Mouse (Mus musculus): ENCODE measurements at regions not wholly inside any gene's neighbourhood (a gene's known extent, or its start where the extent isn't known, plus 50 kb on each side); places are given as distances from the start of the nearest gene placed in this dataset.

- Histone ChIP-seq H3K4me3 (ENCODE audit: insufficient read depth in 1 of 2, low read depth in 1 of 2, low read length in 2 of 2, poor library complexity in 1 of 2, severe bottlenecking in 1 of 2) (no peak overlapping the region), H3K4me1 (ENCODE audit: control insufficient read depth in 2 of 2, insufficient read depth in 2 of 2, low read length in 2 of 2, poor library complexity in 1 of 2) (no peaks in the 10 kb centered on the region; a peak in 1 of 4 replicates), H3K27ac (ENCODE audit: insufficient read depth, low read depth, low read length, poor library complexity, severe bottlenecking) (no peak overlapping the region), H3K36me3 (ENCODE audit: control insufficient read depth, insufficient read depth, low read length, poor library complexity, severe bottlenecking) (no peaks in the 10 kb centered on the region), H3K9ac (ENCODE audit: insufficient read depth, low read depth, low read length, poor library complexity, severe bottlenecking) (no peak overlapping the region), H3K9me3 (ENCODE audit: control insufficient read depth, insufficient read depth, low read depth, low read length) (no peaks in the 10 kb centered on the region)
- DNase-seq (ENCODE audit: low read depth, low spot score), result no peak
- in situ Hi-C loops (cut with MboI; ENCODE audit: low sequenced_read_pairs in 2 of 2, unreplicated experiment in 2 of 2), result no loop called here
- no peak for TF ChIP-seq ZNF384 (IDR thresholded peaks at IDR 0.05; ENCODE audit: low read depth, low read length)
- TF ChIP-seq MAFK (IDR thresholded peaks at IDR 0.05; ENCODE audit: insufficient read depth, low read depth, low read length), result no peak
- no peak for TF ChIP-seq HCFC1 (IDR thresholded peaks at IDR 0.05; ENCODE audit: borderline replicate concordance, insufficient read depth, low read length)
- TF ChIP-seq CHD2 (IDR thresholded peaks at IDR 0.05; ENCODE audit: low read depth, low read length), result no peak
- TF ChIP-seq ZC3H11A (IDR thresholded peaks at IDR 0.05; ENCODE audit: borderline replicate concordance, low read depth, low read length), result no peak
Observed at GRCm38 (mm10) chr7:37390271-37390670, 383.2 kb downstream of the Zfp536 start.

- TF ChIP-seq HCFC1 (IDR thresholded peaks at IDR 0.05; ENCODE audit: borderline replicate concordance, insufficient read depth, low read length) (no peak), MAFK (IDR thresholded peaks at IDR 0.05; ENCODE audit: insufficient read depth, low read depth, low read length) (no peak), ZC3H11A (IDR thresholded peaks at IDR 0.05; ENCODE audit: borderline replicate concordance, low read depth, low read length) (no peak), CHD2 (IDR thresholded peaks at IDR 0.05; ENCODE audit: low read depth, low read length) (no peak), ZNF384 (IDR thresholded peaks at IDR 0.05; ENCODE audit: low read depth, low read length) (no peak)
Observed at GRCm38 (mm10) chr7:37392122-37392521, 381.3 kb downstream of the Zfp536 start.

GRCm38 (mm10) chr7:37392604-37393003 lies 380.8 kb downstream of the Zfp536 start:
- TF ChIP-seq ZC3H11A (IDR thresholded peaks at IDR 0.05; ENCODE audit: borderline replicate concordance, low read depth, low read length), result no peak
- no peak for TF ChIP-seq MAFK (IDR thresholded peaks at IDR 0.05; ENCODE audit: insufficient read depth, low read depth, low read length)
- no peak for TF ChIP-seq HCFC1 (IDR thresholded peaks at IDR 0.05; ENCODE audit: borderline replicate concordance, insufficient read depth, low read length)
- TF ChIP-seq CHD2 (IDR thresholded peaks at IDR 0.05; ENCODE audit: low read depth, low read length), result no peak
- TF ChIP-seq ZNF384 (IDR thresholded peaks at IDR 0.05; ENCODE audit: low read depth, low read length), result no peak
- H3K4me3 ChIP-seq (ENCODE audit: insufficient read depth in 1 of 2, low read depth in 1 of 2, low read length in 2 of 2, poor library complexity in 1 of 2, severe bottlenecking in 1 of 2), result no peak overlapping the region

More at GRCm38 (mm10) chr7:37392122-37392521, 381.3 kb downstream of the Zfp536 start:
- Histone ChIP-seq H3K4me3 (ENCODE audit: insufficient read depth in 1 of 2, low read depth in 1 of 2, low read length in 2 of 2, poor library complexity in 1 of 2, severe bottlenecking in 1 of 2) (no peak overlapping the region), H3K36me3 (ENCODE audit: control insufficient read depth, insufficient read depth, low read length, poor library complexity, severe bottlenecking) (no peaks in the 10 kb centered on the region), H3K9me3 (ENCODE audit: control insufficient read depth, insufficient read depth, low read depth, low read length) (no peaks in the 10 kb centered on the region), H3K27ac (ENCODE audit: insufficient read depth, low read depth, low read length, poor library complexity, severe bottlenecking) (no peak overlapping the region), H3K4me1 (ENCODE audit: control insufficient read depth in 2 of 2, insufficient read depth in 2 of 2, low read length in 2 of 2, poor library complexity in 1 of 2) (no peaks in the 10 kb centered on the region; a peak in 1 of 4 replicates), H3K9ac (ENCODE audit: insufficient read depth, low read depth, low read length, poor library complexity, severe bottlenecking) (no peak overlapping the region)
- in situ Hi-C loops (cut with MboI; ENCODE audit: low sequenced_read_pairs in 2 of 2, unreplicated experiment in 2 of 2), result no loop called here
- DNase-seq (ENCODE audit: low read depth, low spot score), result no peak

GRCm38 (mm10) chr7:37393071-37393470 lies 380.4 kb downstream of the Zfp536 start:
- Histone ChIP-seq H3K9me3 (ENCODE audit: control insufficient read depth, insufficient read depth, low read depth, low read length) (no peaks in the 10 kb centered on the region), H3K27ac (ENCODE audit: insufficient read depth, low read depth, low read length, poor library complexity, severe bottlenecking) (no peak overlapping the region), H3K4me3 (ENCODE audit: insufficient read depth in 1 of 2, low read depth in 1 of 2, low read length in 2 of 2, poor library complexity in 1 of 2, severe bottlenecking in 1 of 2) (no peak overlapping the region), H3K9ac (ENCODE audit: insufficient read depth, low read depth, low read length, poor library complexity, severe bottlenecking) (no peak overlapping the region), H3K4me1 (ENCODE audit: control insufficient read depth in 2 of 2, insufficient read depth in 2 of 2, low read length in 2 of 2, poor library complexity in 1 of 2) (no peaks in the 10 kb centered on the region; a peak in 1 of 4 replicates), H3K36me3 (ENCODE audit: control insufficient read depth, insufficient read depth, low read length, poor library complexity, severe bottlenecking) (no peaks in the 10 kb centered on the region)
- no peak for DNase-seq (ENCODE audit: low read depth, low spot score)
- in situ Hi-C loops (cut with MboI; ENCODE audit: low sequenced_read_pairs in 2 of 2, unreplicated experiment in 2 of 2), result no loop called here
- TF ChIP-seq ZNF384 (IDR thresholded peaks at IDR 0.05; ENCODE audit: low read depth, low read length) (no peak), MAFK (IDR thresholded peaks at IDR 0.05; ENCODE audit: insufficient read depth, low read depth, low read length) (no peak), HCFC1 (IDR thresholded peaks at IDR 0.05; ENCODE audit: borderline replicate concordance, insufficient read depth, low read length) (no peak), ZC3H11A (IDR thresholded peaks at IDR 0.05; ENCODE audit: borderline replicate concordance, low read depth, low read length) (no peak), CHD2 (IDR thresholded peaks at IDR 0.05; ENCODE audit: low read depth, low read length) (no peak)

More at GRCm38 (mm10) chr7:37392604-37393003, 380.8 kb downstream of the Zfp536 start:
- Histone ChIP-seq H3K4me1 (ENCODE audit: control insufficient read depth in 2 of 2, insufficient read depth in 2 of 2, low read length in 2 of 2, poor library complexity in 1 of 2) (no peaks in the 10 kb centered on the region; a peak in 1 of 4 replicates), H3K36me3 (ENCODE audit: control insufficient read depth, insufficient read depth, low read length, poor library complexity, severe bottlenecking) (no peaks in the 10 kb centered on the region), H3K27ac (ENCODE audit: insufficient read depth, low read depth, low read length, poor library complexity, severe bottlenecking) (no peak overlapping the region), H3K9ac (ENCODE audit: insufficient read depth, low read depth, low read length, poor library complexity, severe bottlenecking) (no peak overlapping the region), H3K9me3 (ENCODE audit: control insufficient read depth, insufficient read depth, low read depth, low read length) (no peaks in the 10 kb centered on the region)
- in situ Hi-C loops (cut with MboI; ENCODE audit: low sequenced_read_pairs in 2 of 2, unreplicated experiment in 2 of 2), result no loop called here
- DNase-seq (ENCODE audit: low read depth, low spot score), result no peak
